Mouse (Mus musculus) adipose tissue, adult 10 weeks (tissue): ENCODE results near the gene Taar4. TPM values are rescaled to one million over a fixed set of nuclear protein-coding genes. Genes with fewer than 3 reads are reported as not detected.

ENCODE experiments used
- polyA plus RNA-seq: library from polyadenylated mRNA; stranded (reverse); fragments of 350-450 nt; fragmentation: Illumina TruSeq; extraction: RNeasy Lipid Tissue Mini Kit (QIAGEN cat#74804); gene quantifications from one replicate; pipeline ENCODE4 v1.2.3, GENCODE M21; 2014; ENCODE audit warnings: low read depth, low replicate concordance

Taar4 gene
- not detected for polyA plus RNA-seq

DNA sequence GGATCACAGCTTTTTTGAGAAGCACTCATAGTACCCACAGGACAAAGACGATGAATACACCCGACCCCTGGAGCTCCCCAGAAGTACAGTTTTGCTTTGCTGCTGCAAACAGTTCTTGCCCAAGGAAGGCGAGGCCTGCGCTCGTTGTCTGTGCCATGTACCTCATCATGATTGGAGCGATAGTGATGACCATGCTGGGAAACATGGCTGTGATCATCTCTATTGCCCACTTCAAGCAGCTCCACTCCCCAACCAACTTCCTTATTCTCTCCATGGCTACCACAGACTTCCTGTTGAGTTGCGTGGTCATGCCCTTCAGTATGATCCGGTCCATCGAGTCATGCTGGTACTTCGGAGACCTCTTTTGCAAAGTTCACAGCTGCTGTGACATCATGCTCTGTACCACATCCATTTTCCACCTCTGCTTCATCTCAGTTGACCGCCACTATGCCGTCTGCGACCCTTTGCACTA lies at the start of gene Taar4:
Gene Taar4, plus strand, starts transcription at position 51 of the 472 bp plus-strand sequence.

DNA sequence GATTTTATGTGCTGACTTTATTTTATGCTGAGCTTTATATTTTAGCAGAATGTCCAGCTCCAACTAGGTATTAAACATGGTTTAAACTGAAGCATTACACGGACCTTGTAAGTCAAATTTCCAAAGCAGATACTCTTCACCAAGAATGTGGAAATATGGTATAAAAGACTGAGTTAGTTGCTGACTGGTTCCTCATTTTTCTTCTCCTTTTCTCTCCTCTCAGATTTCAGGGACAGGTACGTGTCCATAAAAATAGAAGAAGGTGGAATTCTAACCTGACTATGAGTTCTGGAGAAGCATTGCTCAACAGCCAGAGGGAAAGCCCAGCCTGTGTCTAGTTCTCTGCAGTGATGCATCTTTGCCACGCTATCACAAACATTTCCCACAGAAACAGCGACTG lies 40.2 kb upstream of the Taar4 start, which contains the start of gene Taar1:
Gene Taar1, plus strand, starts transcription at position 301 of the 400 bp plus-strand sequence.

DNA sequence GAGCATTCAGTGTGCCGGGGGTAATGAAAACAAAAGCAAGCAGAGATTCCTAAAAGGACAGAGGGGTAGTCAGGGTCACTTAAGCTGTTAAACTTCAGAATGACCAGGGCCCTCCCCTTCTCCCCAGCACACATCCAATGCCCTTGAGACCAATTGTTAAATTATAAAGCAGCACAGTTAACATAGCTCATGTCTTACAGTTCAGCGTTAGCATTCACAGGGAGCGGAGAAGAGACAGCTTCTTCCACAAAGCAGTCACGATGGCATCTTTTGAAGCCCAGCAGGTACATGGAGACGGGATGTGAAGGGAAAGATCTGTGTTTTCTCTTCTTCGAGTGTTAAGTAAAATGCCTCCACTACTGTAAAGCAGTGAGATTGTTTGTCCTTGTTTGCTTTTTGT lies 22.0 kb upstream of the Taar4 start, which contains the start of gene Taar2:
Gene Taar2, plus strand, starts transcription at position 261 of the 400 bp plus-strand sequence.

DNA sequence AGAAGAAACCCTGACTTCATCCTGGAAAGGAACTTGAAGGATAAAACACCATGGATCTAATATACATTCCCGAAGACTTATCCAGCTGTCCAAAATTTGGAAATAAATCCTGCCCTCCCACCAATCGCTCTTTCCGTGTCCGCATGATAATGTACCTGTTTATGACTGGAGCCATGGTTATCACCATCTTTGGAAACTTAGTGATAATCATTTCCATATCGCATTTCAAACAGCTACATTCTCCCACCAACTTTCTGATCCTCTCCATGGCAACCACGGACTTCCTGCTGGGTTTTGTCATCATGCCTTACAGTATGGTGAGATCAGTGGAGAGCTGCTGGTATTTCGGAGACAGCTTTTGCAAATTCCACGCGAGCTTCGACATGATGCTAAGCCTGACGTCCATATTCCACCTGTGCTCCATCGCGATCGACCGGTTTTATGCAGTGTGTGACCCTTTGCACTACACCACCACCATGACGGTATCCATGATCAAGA lies 10.7 kb upstream of the Taar4 start, which contains the start of gene Taar3:
Gene Taar3, plus strand, starts transcription at position 51 of the 498 bp plus-strand sequence.

DNA sequence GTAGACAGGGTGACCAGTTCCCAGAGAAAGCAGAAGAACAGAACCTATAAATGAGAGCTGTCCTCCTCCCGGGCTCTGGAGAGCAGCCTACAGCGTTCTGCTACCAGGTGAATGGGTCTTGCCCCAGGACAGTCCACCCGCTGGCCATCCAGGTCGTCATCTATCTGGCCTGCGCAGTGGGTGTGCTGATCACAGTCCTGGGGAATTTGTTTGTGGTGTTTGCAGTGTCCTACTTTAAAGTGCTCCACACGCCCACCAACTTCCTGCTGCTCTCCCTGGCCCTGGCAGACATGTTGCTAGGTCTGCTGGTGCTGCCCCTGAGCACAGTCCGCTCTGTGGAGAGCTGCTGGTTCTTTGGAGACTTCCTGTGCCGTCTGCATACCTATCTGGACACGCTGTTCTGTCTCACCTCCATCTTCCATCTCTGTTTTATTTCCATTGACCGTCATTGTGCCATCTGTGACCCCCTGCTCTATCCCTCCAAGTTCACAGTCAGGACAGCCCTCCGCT lies 10.4 kb downstream of the Taar4 start, which contains the start of gene Taar5:
Gene Taar5, plus strand, starts transcription at position 51 of the 510 bp plus-strand sequence.

DNA sequence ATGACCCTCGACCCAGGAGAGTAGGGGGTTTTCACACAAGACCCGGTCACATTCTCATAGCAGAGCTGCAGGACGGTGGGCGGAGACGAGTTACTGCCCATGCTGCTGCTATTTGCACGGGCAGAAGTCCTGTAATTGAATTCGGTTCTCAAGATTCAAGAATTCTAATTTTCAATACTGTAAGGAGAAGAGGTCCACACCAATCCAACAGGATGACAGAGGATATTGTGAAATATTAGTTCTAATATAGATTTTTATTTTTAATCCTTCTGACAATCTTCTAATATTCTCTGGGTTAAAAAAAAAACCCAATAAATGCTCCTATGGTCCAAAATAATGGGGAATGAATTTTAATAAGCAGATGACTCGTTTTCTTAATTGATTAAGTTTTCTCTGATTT lies 25.3 kb downstream of the Taar4 start, which contains the start of gene Taar6:
Gene Taar6, minus strand, starts transcription at position 101 of the 400 bp plus-strand sequence.

DNA sequence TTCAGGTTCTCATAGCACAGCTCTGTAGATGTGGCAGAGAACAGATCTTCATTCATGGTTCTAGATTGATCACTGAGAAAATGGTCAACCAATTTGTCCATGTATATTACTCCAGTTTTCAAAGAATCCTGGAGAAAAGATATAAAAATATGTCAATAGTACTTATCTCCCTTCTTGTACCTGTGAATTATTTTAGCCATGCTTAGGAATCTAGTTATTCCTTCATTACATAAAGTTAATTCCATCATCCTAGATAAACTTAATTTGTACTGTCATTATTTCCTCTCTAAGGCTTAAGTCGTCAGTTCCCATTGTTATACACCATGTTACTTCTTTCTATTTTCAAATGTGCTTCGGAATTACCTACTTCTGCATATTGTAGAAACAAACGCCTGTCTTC lies 33.1 kb downstream of the Taar4 start, which contains the start of gene Taar7a:
Gene Taar7a, minus strand, starts transcription at position 101 of the 400 bp plus-strand sequence.

DNA sequence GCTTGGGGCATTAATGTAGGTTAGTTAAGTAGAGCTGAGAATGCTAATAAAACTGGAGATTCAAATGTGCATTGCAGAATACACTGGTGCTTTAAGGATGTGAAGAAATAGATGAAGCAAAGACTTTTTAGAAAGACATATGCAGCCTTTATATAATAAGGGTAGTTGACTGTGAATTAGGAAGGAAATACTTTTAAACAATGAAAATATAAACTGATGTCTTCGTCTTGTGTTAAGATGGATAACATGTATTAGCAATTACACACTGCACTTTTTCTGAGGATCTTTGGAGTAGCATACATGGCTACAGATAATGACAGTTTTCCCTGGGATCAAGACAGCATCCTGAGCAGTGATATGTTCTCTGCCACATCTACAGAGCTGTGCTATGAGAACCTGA lies 39.3 kb downstream of the Taar4 start, which contains the start of gene Taar7b:
Gene Taar7b, plus strand, starts transcription at position 301 of the 400 bp plus-strand sequence.

Other genes starting within 250 kb of the Taar4 start
- 1,727 TPM for gene Rps12, start 173.2 kb upstream of the Taar4 start, polyA plus RNA-seq
- gene Slc18b1, start 163.5 kb upstream of the Taar4 start, polyA plus RNA-seq: 25.1 TPM
- 15.5 TPM for gene Vnn3, start 109.0 kb upstream of the Taar4 start, polyA plus RNA-seq
- gene Vnn1, start 65.8 kb upstream of the Taar4 start, polyA plus RNA-seq: 5.6 TPM
- not detected for gene Taar1, start 40.1 kb upstream of the Taar4 start, polyA plus RNA-seq
- not detected for gene Taar2, start 21.9 kb upstream of the Taar4 start, polyA plus RNA-seq
- gene Taar3, start 10.9 kb upstream of the Taar4 start, polyA plus RNA-seq: not detected
- gene Taar5, start 10.2 kb downstream of the Taar4 start, polyA plus RNA-seq: not detected
- not detected for gene Taar6, start 25.2 kb downstream of the Taar4 start, polyA plus RNA-seq
- gene Taar7a, start 33.0 kb downstream of the Taar4 start, polyA plus RNA-seq: not detected
- not detected for gene Taar7b, start 39.4 kb downstream of the Taar4 start, polyA plus RNA-seq
- not detected for gene Taar7d, start 66.7 kb downstream of the Taar4 start, polyA plus RNA-seq
- not detected for gene Taar7e, start 77.1 kb downstream of the Taar4 start, polyA plus RNA-seq
- not detected for gene Taar7f, start 89.0 kb downstream of the Taar4 start, polyA plus RNA-seq
- not detected for gene Taar8a, start 116.0 kb downstream of the Taar4 start, polyA plus RNA-seq
- gene Taar8b, start 131.8 kb downstream of the Taar4 start, polyA plus RNA-seq: not detected
- gene Taar8c, start 141.4 kb downstream of the Taar4 start, polyA plus RNA-seq: not detected
- not detected for gene Taar9, start 149.0 kb downstream of the Taar4 start, polyA plus RNA-seq
- 106 TPM for gene Stx7, start 188.8 kb downstream of the Taar4 start, polyA plus RNA-seq